Mouse (Mus musculus): ENCODE results near the gene Kitl. TPM values are rescaled to one million over a fixed set of nuclear protein-coding genes. Genes with fewer than 3 reads are reported as not detected.

Kitl gene
- polyA plus RNA-seq, 1 experiment from 2014 or later: 36.8 TPM

- no peak overlapping the region for H3K4me3 ChIP-seq (replicated peaks; ENCODE audit: low read length)
- no peak overlapping the region for H3K27ac ChIP-seq (ENCODE audit: low read length)
- H3K9me3 ChIP-seq (replicated peaks; ENCODE audit: control insufficient read depth, low read length): no peaks in the 10 kb centered on the region
- ATAC-seq (ENCODE audit: insufficient read depth, low FRiP score): no peak
- no peak overlapping the region for H3K9ac ChIP-seq (ENCODE audit: low read length)
- WGBS: 54% methylated on average over 7 of the region's 7 CpGs
- H3K27me3 ChIP-seq (ENCODE audit: control insufficient read depth, insufficient read depth, low read length): no peaks in the 10 kb centered on the region
- no peak overlapping the region for H3K4me2 ChIP-seq (ENCODE audit: low read depth, low read length)
- H3K36me3 ChIP-seq (ENCODE audit: control insufficient read depth, insufficient read depth, low read length): no peaks in the 10 kb centered on the region
- H3K4me1 ChIP-seq (ENCODE audit: control insufficient read depth, insufficient read depth, low read length): no peaks in the 10 kb centered on the region
These were observed 95.8 kb downstream of the Kitl start for GRCm38 (mm10) chr10:100111209-100111608.

GRCm38 (mm10) chr10:100115570-100115969, 100.1 kb downstream of the Kitl start:
- Histone ChIP-seq H3K4me1 (ENCODE audit: control insufficient read depth, insufficient read depth, low read length) (no peaks in the 10 kb centered on the region), H3K36me3 (ENCODE audit: control insufficient read depth, insufficient read depth, low read length) (no peaks in the 10 kb centered on the region), H3K4me3 (replicated peaks; ENCODE audit: low read length) (no peak overlapping the region), H3K4me2 (ENCODE audit: low read depth, low read length) (no peak overlapping the region), H3K27ac (ENCODE audit: low read length) (no peak overlapping the region), H3K9ac (ENCODE audit: low read length) (no peak overlapping the region), H3K27me3 (ENCODE audit: control insufficient read depth, insufficient read depth, low read length) (no peaks in the 10 kb centered on the region), H3K9me3 (replicated peaks; ENCODE audit: control insufficient read depth, low read length) (no peaks in the 10 kb centered on the region)
- no peak for ATAC-seq (ENCODE audit: insufficient read depth, low FRiP score)
- 81% methylated on average over 2 of the region's 2 CpGs for WGBS

- ATAC-seq (ENCODE audit: insufficient read depth, low FRiP score): no peak
- H3K4me3 ChIP-seq (replicated peaks; ENCODE audit: low read length): no peak overlapping the region
- no peaks in the 10 kb centered on the region for H3K4me1 ChIP-seq (ENCODE audit: control insufficient read depth, insufficient read depth, low read length)
- H3K4me2 ChIP-seq (ENCODE audit: low read depth, low read length): no peak overlapping the region
- no peaks in the 10 kb centered on the region for H3K27me3 ChIP-seq (ENCODE audit: control insufficient read depth, insufficient read depth, low read length)
- no peaks in the 10 kb centered on the region for H3K36me3 ChIP-seq (ENCODE audit: control insufficient read depth, insufficient read depth, low read length)
- H3K9me3 ChIP-seq (replicated peaks; ENCODE audit: control insufficient read depth, low read length): no peaks in the 10 kb centered on the region
- no peak overlapping the region for H3K27ac ChIP-seq (ENCODE audit: low read length)
- 31% methylated on average over 5 of the region's 5 CpGs for WGBS
- no peak overlapping the region for H3K9ac ChIP-seq (ENCODE audit: low read length)
These were observed 109.0 kb downstream of the Kitl start for GRCm38 (mm10) chr10:100124452-100124851.

GRCm38 (mm10) chr10:100127837-100128743, 112.7 kb downstream of the Kitl start:
- no peaks in the 10 kb centered on the region for H3K36me3 ChIP-seq (ENCODE audit: control insufficient read depth, insufficient read depth, low read length)
- H3K4me1 ChIP-seq (ENCODE audit: control insufficient read depth, insufficient read depth, low read length): no peaks in the 10 kb centered on the region
- no peaks in the 10 kb centered on the region for H3K27me3 ChIP-seq (ENCODE audit: control insufficient read depth, insufficient read depth, low read length)
- H3K27ac ChIP-seq (ENCODE audit: low read length): no peak overlapping the region
- 72% methylated on average over 23 of the region's 23 CpGs for WGBS
- H3K9ac ChIP-seq (ENCODE audit: low read length): no peak overlapping the region
- no peaks in the 10 kb centered on the region for H3K9me3 ChIP-seq (replicated peaks; ENCODE audit: control insufficient read depth, low read length)
- H3K4me2 ChIP-seq (ENCODE audit: low read depth, low read length): no peak overlapping the region
- H3K4me3 ChIP-seq (replicated peaks; ENCODE audit: low read length): no peak overlapping the region
- ATAC-seq (ENCODE audit: insufficient read depth, low FRiP score): no peak

GRCm38 (mm10) chr10:100131657-100132056, 116.2 kb downstream of the Kitl start:
- no peak for ATAC-seq (ENCODE audit: insufficient read depth, low FRiP score)
- WGBS: 66% methylated on average over 4 of the region's 4 CpGs
- Histone ChIP-seq H3K4me2 (ENCODE audit: low read depth, low read length) (no peak overlapping the region), H3K9ac (ENCODE audit: low read length) (no peak overlapping the region), H3K27ac (ENCODE audit: low read length) (no peak overlapping the region), H3K27me3 (ENCODE audit: control insufficient read depth, insufficient read depth, low read length) (no peaks in the 10 kb centered on the region), H3K36me3 (ENCODE audit: control insufficient read depth, insufficient read depth, low read length) (no peaks in the 10 kb centered on the region), H3K9me3 (replicated peaks; ENCODE audit: control insufficient read depth, low read length) (no peaks in the 10 kb centered on the region), H3K4me3 (replicated peaks; ENCODE audit: low read length) (no peak overlapping the region), H3K4me1 (ENCODE audit: control insufficient read depth, insufficient read depth, low read length) (no peaks in the 10 kb centered on the region)

GRCm38 (mm10) chr10:100132304-100132703, 116.9 kb downstream of the Kitl start:
- Histone ChIP-seq H3K4me3 (replicated peaks; ENCODE audit: low read length) (no peak overlapping the region), H3K9me3 (replicated peaks; ENCODE audit: control insufficient read depth, low read length) (no peaks in the 10 kb centered on the region), H3K27ac (ENCODE audit: low read length) (no peak overlapping the region), H3K27me3 (ENCODE audit: control insufficient read depth, insufficient read depth, low read length) (no peaks in the 10 kb centered on the region), H3K4me2 (ENCODE audit: low read depth, low read length) (no peak overlapping the region), H3K4me1 (ENCODE audit: control insufficient read depth, insufficient read depth, low read length) (no peaks in the 10 kb centered on the region), H3K9ac (ENCODE audit: low read length) (no peak overlapping the region), H3K36me3 (ENCODE audit: control insufficient read depth, insufficient read depth, low read length) (no peaks in the 10 kb centered on the region)
- no peak for ATAC-seq (ENCODE audit: insufficient read depth, low FRiP score)
- 56% methylated on average over 1 of the region's 1 CpGs for WGBS

GRCm38 (mm10) chr10:100138552-100138951, 123.1 kb downstream of the Kitl start:
- no peaks in the 10 kb centered on the region for H3K4me1 ChIP-seq (ENCODE audit: control insufficient read depth, insufficient read depth, low read length)
- no peak overlapping the region for H3K9ac ChIP-seq (ENCODE audit: low read length)
- WGBS: 69% methylated on average over 3 of the region's 3 CpGs
- H3K4me2 ChIP-seq (ENCODE audit: low read depth, low read length): no peak overlapping the region
- no peak overlapping the region for H3K27ac ChIP-seq (ENCODE audit: low read length)
- no peak for ATAC-seq (ENCODE audit: insufficient read depth, low FRiP score)
- no peaks in the 10 kb centered on the region for H3K27me3 ChIP-seq (ENCODE audit: control insufficient read depth, insufficient read depth, low read length)
- H3K4me3 ChIP-seq (replicated peaks; ENCODE audit: low read length): no peak overlapping the region
- H3K36me3 ChIP-seq (ENCODE audit: control insufficient read depth, insufficient read depth, low read length): no peaks in the 10 kb centered on the region
- no peaks in the 10 kb centered on the region for H3K9me3 ChIP-seq (replicated peaks; ENCODE audit: control insufficient read depth, low read length)

GRCm38 (mm10) chr10:100148123-100148522, 132.7 kb downstream of the Kitl start:
- H3K4me1 ChIP-seq (ENCODE audit: control insufficient read depth, insufficient read depth, low read length): no peaks in the 10 kb centered on the region
- no peaks in the 10 kb centered on the region for H3K27me3 ChIP-seq (ENCODE audit: control insufficient read depth, insufficient read depth, low read length)
- H3K36me3 ChIP-seq (ENCODE audit: control insufficient read depth, insufficient read depth, low read length): no peaks in the 10 kb centered on the region
- no peak for ATAC-seq (ENCODE audit: insufficient read depth, low FRiP score)
- 83% methylated on average over 6 of the region's 6 CpGs for WGBS
- H3K27ac ChIP-seq (ENCODE audit: low read length): no peak overlapping the region
- no peak overlapping the region for H3K4me2 ChIP-seq (ENCODE audit: low read depth, low read length)
- H3K9ac ChIP-seq (ENCODE audit: low read length): no peak overlapping the region
- no peak overlapping the region for H3K4me3 ChIP-seq (replicated peaks; ENCODE audit: low read length)
- no peaks in the 10 kb centered on the region for H3K9me3 ChIP-seq (replicated peaks; ENCODE audit: control insufficient read depth, low read length)

Data from stomach, embryonic 16.5 days (tissue).